Mouse (Mus musculus) stomach, embryonic 16.5 days (tissue): ENCODE results near the gene Slc30a4. TPM values are rescaled to one million over a fixed set of nuclear protein-coding genes. Genes with fewer than 3 reads are reported as not detected.

Experiments
- ATAC-seq: fragments of 200-750 bp; cut with Nextera tagmentation; 2 replicates; pipeline ENCODE4 v1.8.0; 2017; ENCODE audit warnings: moderate number of reproducible peaks, moderate TSS enrichment; ENCODE audit not compliant: insufficient read depth, low FRiP score
- H3K27ac ChIP-seq: fragments of 300-500 bp; sonication (generic); 2 replicates; pipeline ENCODE4 v1.5.1; 2014; ENCODE audit warnings: low read length
- H3K27me3 ChIP-seq: fragments of 300-500 bp; sonication (generic); 2 replicates; pipeline ENCODE4 v1.6.1; 2014; ENCODE audit warnings: low read length, control low read depth, mixed read lengths; ENCODE audit not compliant: control insufficient read depth, insufficient read depth
- H3K36me3 ChIP-seq: fragments of 300-500 bp; sonication (generic); 2 replicates; pipeline ENCODE4 v1.6.1; 2014; ENCODE audit warnings: low read length; ENCODE audit not compliant: control insufficient read depth, insufficient read depth
- H3K4me1 ChIP-seq: fragments of 300-500 bp; sonication (generic); 2 replicates; pipeline ENCODE4 v1.6.1; 2014; ENCODE audit warnings: low read length, control low read depth, mixed read lengths; ENCODE audit not compliant: control insufficient read depth, insufficient read depth
- H3K4me2 ChIP-seq: fragments of 300-500 bp; sonication (generic); 2 replicates; pipeline ENCODE4 v1.6.1; 2014; ENCODE audit warnings: low read depth, low read length, mixed read lengths
- H3K4me3 ChIP-seq: fragments of 300-500 bp; sonication (generic); replicated peaks from 2 replicates; pipeline ENCODE4 v1.5.1; 2014; ENCODE audit warnings: mild to moderate bottlenecking, low read length
- H3K9ac ChIP-seq: fragments of 300-500 bp; sonication (generic); 2 replicates; pipeline ENCODE4 v1.6.1; 2014; ENCODE audit warnings: low read length
- H3K9me3 ChIP-seq: fragments of 300-500 bp; sonication (generic); replicated peaks from 2 replicates; pipeline ENCODE4 v1.6.1; 2016; ENCODE audit warnings: low read length, control low read depth; ENCODE audit not compliant: control insufficient read depth
- WGBS: fragments of 180-500 bp; shearing (Covaris S2); extraction: QIAGEN DNeasy Blood & Tissue Kit; methylation state at CpG from one replicate; pipeline ENCODE4 v1.1.7; 2014; 5-methylcytosine and 5-hydroxymethylcytosine counted together
- polyA plus RNA-seq: library from polyadenylated mRNA; unstranded; fragments of >200 nt; fragmentation: Nextera tagmentation; extraction: Ambion mirVana; gene quantifications from 2 replicates; pipeline ENCODE4 v1.2.1, GENCODE M21; 2015

Slc30a4 gene
- polyA plus RNA-seq, 1 experiment from 2014 or later: 9.5 TPM

DNA sequence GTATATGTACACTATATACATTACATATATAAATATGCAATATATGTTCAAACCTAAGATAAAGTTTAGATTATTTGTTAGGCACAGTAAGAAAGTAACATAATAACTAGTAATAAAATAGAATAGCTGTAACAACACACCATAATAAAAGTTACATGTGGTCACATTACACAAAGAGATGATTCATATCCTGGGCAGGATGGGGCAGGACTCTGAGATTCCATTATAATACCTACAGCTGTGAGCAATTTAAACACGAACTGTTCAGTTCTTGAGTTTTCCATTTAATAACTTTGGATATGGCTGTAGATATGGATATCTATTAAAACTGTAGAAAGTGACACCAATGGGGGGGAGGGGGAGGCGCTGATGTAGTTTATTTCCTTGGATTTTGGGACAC is 4.9 kb downstream of the Slc30a4 start:
- Histone ChIP-seq H3K4me2 (no peak overlapping the region), H3K27me3 (no peaks in the 10 kb centered on the region), H3K9ac (no peak overlapping the region), H3K27ac (no peak overlapping the region), H3K36me3 (no peaks in the 10 kb centered on the region), H3K9me3 (no peaks in the 10 kb centered on the region), H3K4me1 (peaks cover 10% of the 10 kb centered on the region), H3K4me3 (no peak overlapping the region)
- 75% methylated on average over 2 of the region's 2 CpGs for WGBS
- no peak for ATAC-seq

GRCm38 (mm10) chr2:122686665-122687064 is 15.8 kb downstream of the Slc30a4 start:
- Histone ChIP-seq H3K4me2 (no peak overlapping the region), H3K4me1 (no peaks in the 10 kb centered on the region), H3K4me3 (no peak overlapping the region), H3K9ac (no peak overlapping the region), H3K27me3 (no peaks in the 10 kb centered on the region), H3K9me3 (peaks cover 5% of the 10 kb centered on the region), H3K27ac (no peak overlapping the region), H3K36me3 (no peaks in the 10 kb centered on the region)
- ATAC-seq: no peak
- WGBS: 73% methylated on average over 6 of the region's 6 CpGs

DNA sequence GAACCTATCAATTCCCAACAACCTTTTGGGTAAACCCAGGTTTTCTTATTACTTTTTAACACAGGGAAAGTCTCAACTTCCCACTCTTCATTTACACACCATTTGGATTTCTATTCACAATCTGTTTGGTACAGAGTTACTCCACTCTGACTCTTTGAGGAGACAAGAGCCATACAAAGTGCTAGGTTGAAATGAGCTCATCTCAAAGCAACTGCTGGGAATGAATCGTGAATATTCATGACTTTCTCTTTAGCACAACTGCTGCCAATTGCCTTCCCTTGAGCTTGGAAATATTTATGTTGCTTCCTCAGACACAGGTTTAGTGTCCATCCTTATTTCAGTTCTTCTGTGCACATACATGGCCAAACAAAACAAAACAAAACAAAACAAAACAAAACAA is 18.8 kb downstream of the Slc30a4 start:
- H3K4me3 ChIP-seq: no peak overlapping the region
- H3K4me2 ChIP-seq: no peak overlapping the region
- H3K4me1 ChIP-seq: no peaks in the 10 kb centered on the region
- WGBS: 80% methylated on average over 1 of the region's 1 CpGs
- peaks cover 9% of the 10 kb centered on the region for H3K9me3 ChIP-seq
- ATAC-seq: no peak
- H3K36me3 ChIP-seq: no peaks in the 10 kb centered on the region
- H3K9ac ChIP-seq: no peak overlapping the region
- no peak overlapping the region for H3K27ac ChIP-seq
- H3K27me3 ChIP-seq: no peaks in the 10 kb centered on the region

- Histone ChIP-seq H3K27ac (no peak overlapping the region), H3K36me3 (no peaks in the 10 kb centered on the region), H3K4me3 (no peak overlapping the region), H3K4me2 (no peak overlapping the region), H3K4me1 (no peaks in the 10 kb centered on the region), H3K9me3 (peaks cover 9% of the 10 kb centered on the region), H3K9ac (no peak overlapping the region), H3K27me3 (no peaks in the 10 kb centered on the region)
- WGBS: 75% methylated on average over 2 of the region's 2 CpGs
- no peak for ATAC-seq
These were observed 19.9 kb downstream of the Slc30a4 start for GRCm38 (mm10) chr2:122682520-122682919.

- no peak overlapping the region for H3K4me3 ChIP-seq
- H3K9ac ChIP-seq: no peak overlapping the region
- WGBS: 83% methylated on average over 5 of the region's 5 CpGs
- no peaks in the 10 kb centered on the region for H3K27me3 ChIP-seq
- peaks cover 9% of the 10 kb centered on the region for H3K9me3 ChIP-seq
- H3K36me3 ChIP-seq: no peaks in the 10 kb centered on the region
- H3K4me1 ChIP-seq: no peaks in the 10 kb centered on the region
- no peak overlapping the region for H3K27ac ChIP-seq
- peak; percentile 74 for ATAC-seq
- no peak overlapping the region for H3K4me2 ChIP-seq
These were observed 20.9 kb downstream of the Slc30a4 start for GRCm38 (mm10) chr2:122681379-122682137.

- H3K27me3 ChIP-seq: no peaks in the 10 kb centered on the region
- H3K4me2 ChIP-seq: no peak overlapping the region
- no peaks in the 10 kb centered on the region for H3K9me3 ChIP-seq
- no peak overlapping the region for H3K9ac ChIP-seq
- no peak for ATAC-seq
- no peak overlapping the region for H3K27ac ChIP-seq
- no peak overlapping the region for H3K4me3 ChIP-seq
- no peaks in the 10 kb centered on the region for H3K36me3 ChIP-seq
- H3K4me1 ChIP-seq: no peaks in the 10 kb centered on the region
- 92% methylated on average over 2 of the region's 2 CpGs for WGBS
These were observed 27.3 kb downstream of the Slc30a4 start for GRCm38 (mm10) chr2:122675126-122675525.

- H3K36me3 ChIP-seq: no peaks in the 10 kb centered on the region
- H3K9me3 ChIP-seq: no peaks in the 10 kb centered on the region
- H3K9ac ChIP-seq: no peak overlapping the region
- no peak for ATAC-seq
- no peak overlapping the region for H3K27ac ChIP-seq
- 71% methylated on average over 5 of the region's 5 CpGs for WGBS
- H3K4me3 ChIP-seq: no peak overlapping the region
- no peaks in the 10 kb centered on the region for H3K4me1 ChIP-seq
- H3K27me3 ChIP-seq: no peaks in the 10 kb centered on the region
- no peak overlapping the region for H3K4me2 ChIP-seq
These were observed 29.6 kb downstream of the Slc30a4 start for GRCm38 (mm10) chr2:122672841-122673240.

- no peaks in the 10 kb centered on the region for H3K9me3 ChIP-seq
- H3K4me2 ChIP-seq: no peak overlapping the region
- H3K4me1 ChIP-seq: no peaks in the 10 kb centered on the region
- no peak overlapping the region for H3K4me3 ChIP-seq
- ATAC-seq: no peak
- no peak overlapping the region for H3K27ac ChIP-seq
- H3K36me3 ChIP-seq: no peaks in the 10 kb centered on the region
- WGBS: 63% methylated on average over 5 of the region's 5 CpGs
- H3K27me3 ChIP-seq: no peaks in the 10 kb centered on the region
- no peak overlapping the region for H3K9ac ChIP-seq
These were observed 30.7 kb downstream of the Slc30a4 start for GRCm38 (mm10) chr2:122671714-122672113.

- Histone ChIP-seq H3K27me3 (no peaks in the 10 kb centered on the region), H3K9ac (no peak overlapping the region), H3K4me1 (no peaks in the 10 kb centered on the region), H3K27ac (no peak overlapping the region), H3K4me2 (no peak overlapping the region), H3K4me3 (no peak overlapping the region), H3K36me3 (no peaks in the 10 kb centered on the region), H3K9me3 (no peaks in the 10 kb centered on the region)
- no peak for ATAC-seq
- 20% methylated on average over 5 of the region's 5 CpGs for WGBS
These were observed 34.6 kb downstream of the Slc30a4 start for GRCm38 (mm10) chr2:122667856-122668255.
